ENCODE assay signal across 26 mouse cellular contexts in genomic region chr7:57983192-57983591, GRCm38 (mm10).
"Had no signal": no experiment of that assay in that cellular context is flagged by ENCODE, and none has a peak within 500 bp of the region (broad histone marks: within the 10 kb centered on the region; RNA-seq: fewer than 3 reads in every experiment).

No protein-coding gene starts in this region.

- H3K4me2 ChIP-seq: heart, embryonic 12.5 days; hindbrain, embryonic 12.5 days; hindbrain, embryonic 14.5 days; intestine, embryonic 15.5 days; limb, embryonic 12.5 days; liver, embryonic 11.5 days; liver, embryonic 13.5 days; liver, embryonic 15.5 days had no signal

- ATAC-seq: hindbrain, embryonic 16.5 days; inflammation-experienced regulatory T-cells, adult 6 months; intestine, embryonic 15.5 days; intestine, postnatal 0 days; liver, postnatal 0 days had no signal

- H3K9me3 ChIP-seq: heart, embryonic 10.5 days; heart, embryonic 12.5 days; hindbrain, embryonic 10.5 days; hindbrain, embryonic 12.5 days; intestine, embryonic 15.5 days; limb, embryonic 10.5 days; liver, embryonic 13.5 days; liver, embryonic 15.5 days had no signal

- H3K27ac ChIP-seq: gastrocnemius, adult 2 months; heart, embryonic 10.5 days; hindbrain, embryonic 10.5 days; hindbrain, embryonic 12.5 days; hindbrain, embryonic 14.5 days; intestine, embryonic 15.5 days; layer of hippocampus, adult 2 months; left cerebral cortex, adult 2 months; limb, embryonic 10.5 days; limb, embryonic 12.5 days; liver, embryonic 13.5 days; liver, embryonic 15.5 days had no signal

- DNase-seq: gastrocnemius, adult 2 months; gastrocnemius, postnatal 10 days; gastrocnemius, postnatal 25 days; heart, adult 18-20 months; heart, postnatal 10 days; heart, postnatal 4 days; kidney, adult 8-10 months; kidney, postnatal 4 days; liver; liver, embryonic 13.5 days; liver, postnatal 0 days had no signal

- H3K36me3 ChIP-seq: heart, embryonic 10.5 days; heart, embryonic 12.5 days; hindbrain, embryonic 10.5 days; hindbrain, embryonic 12.5 days; intestine, embryonic 15.5 days; limb, embryonic 10.5 days; limb, embryonic 12.5 days; liver, embryonic 13.5 days; liver, embryonic 15.5 days had no signal

- H3K4me3 ChIP-seq: gastrocnemius, adult 2 months; heart, embryonic 10.5 days; heart, embryonic 12.5 days; hindbrain, embryonic 10.5 days; hindbrain, embryonic 12.5 days; intestine, embryonic 15.5 days; layer of hippocampus, adult 2 months; left cerebral cortex, adult 2 months; limb, embryonic 10.5 days; limb, embryonic 12.5 days; liver, embryonic 13.5 days; liver, embryonic 15.5 days had no signal

- H3K9ac ChIP-seq: heart, embryonic 12.5 days; hindbrain, embryonic 12.5 days; hindbrain, embryonic 14.5 days; intestine, embryonic 15.5 days; limb, embryonic 12.5 days; liver, embryonic 13.5 days; liver, embryonic 15.5 days; liver, postnatal 0 days had no signal

- H3K27me3 ChIP-seq: heart, embryonic 12.5 days; hindbrain, embryonic 12.5 days; intestine, embryonic 15.5 days; limb, embryonic 12.5 days; liver, embryonic 13.5 days; liver, embryonic 15.5 days had no signal

- H3K4me1 ChIP-seq: heart, embryonic 10.5 days; heart, embryonic 12.5 days; hindbrain, embryonic 10.5 days; hindbrain, embryonic 12.5 days; intestine, embryonic 15.5 days; limb, embryonic 10.5 days; limb, embryonic 12.5 days; liver, embryonic 13.5 days; liver, embryonic 15.5 days had no signal
